Mouse (Mus musculus) sigmoid colon, adult 10 weeks (tissue): ENCODE data around the gene Olfr699. TPM values are rescaled to one million over a fixed set of nuclear protein-coding genes. Genes with fewer than 3 reads are reported as not detected.

Experiments used
- polyA plus RNA-seq: library from polyadenylated mRNA; stranded (reverse); fragments of 350-450 nt; fragmentation: Illumina TruSeq; extraction: RNeasy Lipid Tissue Mini Kit (QIAGEN cat#74804); gene quantifications from one replicate; pipeline ENCODE4 v1.2.3, GENCODE M21; 2014; ENCODE audit warnings: low read depth, low replicate concordance

The Olfr699 gene
- not detected for polyA plus RNA-seq

DNA sequence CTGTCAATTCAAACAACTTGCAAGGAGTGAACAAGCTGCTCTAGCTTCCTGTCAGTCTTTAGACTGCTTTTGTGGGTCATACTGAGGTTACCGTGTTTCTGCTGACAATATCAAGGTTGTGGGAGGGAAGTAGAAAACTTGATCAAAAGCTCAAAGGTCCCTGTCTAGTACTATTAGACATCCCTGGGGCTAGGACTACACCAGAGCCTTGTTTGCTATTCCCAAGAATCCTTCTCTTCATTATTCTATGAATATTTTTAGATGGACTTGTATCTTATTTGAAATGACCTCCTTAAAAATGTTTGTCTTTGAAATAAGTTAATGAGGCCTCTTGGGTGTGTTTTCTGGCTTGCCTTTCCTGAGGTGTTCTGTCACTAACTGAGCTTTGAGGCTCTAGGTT, at the start of gene Olfr699:
TSS of gene Olfr699 (minus strand) at position 101 of the 400 bp plus-strand sequence.

DNA sequence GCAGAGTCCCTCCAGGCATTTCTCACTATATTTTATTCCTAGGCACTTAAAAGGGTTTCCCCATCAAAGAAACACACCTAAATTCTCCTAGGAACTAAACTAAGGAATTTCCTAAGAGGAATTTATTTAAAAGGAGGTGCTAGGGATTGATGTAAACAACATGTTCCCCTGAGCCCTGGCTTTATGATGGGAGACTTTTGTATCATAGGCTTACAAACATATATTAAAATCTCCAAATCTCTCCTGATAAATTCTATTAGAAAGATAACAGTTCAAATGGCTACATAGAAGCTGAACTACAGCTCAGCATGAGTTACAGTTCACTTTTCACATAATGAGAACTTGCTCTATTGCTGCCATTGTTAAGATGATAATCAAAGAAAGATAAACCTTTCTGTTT, 40.8 kb upstream of the Olfr699 start, which contains the start of gene Olfr702:
TSS of gene Olfr702 (minus strand) at position 101 of the 400 bp plus-strand sequence.

DNA sequence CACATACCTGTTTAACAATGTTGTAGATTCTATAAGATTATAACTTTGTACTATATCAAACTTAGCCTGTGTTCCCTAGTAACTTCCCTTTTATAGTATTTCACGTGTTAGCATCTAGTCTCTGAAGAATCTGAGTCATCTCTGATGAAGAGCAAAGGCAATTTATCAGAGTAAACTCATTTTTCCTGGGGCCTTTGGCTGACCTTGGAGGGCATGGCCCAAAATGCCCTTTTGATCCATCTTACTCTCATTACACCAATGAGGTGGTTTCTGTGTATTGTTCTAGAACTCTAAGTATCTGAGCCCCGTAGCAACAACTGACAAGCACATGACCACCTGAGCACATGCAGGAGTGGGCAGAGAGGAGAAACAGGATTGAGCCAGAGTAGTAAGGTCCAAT, 20.8 kb upstream of the Olfr699 start, which contains the start of gene Olfr701:
TSS of gene Olfr701 (plus strand) at position 301 of the 400 bp plus-strand sequence.

DNA sequence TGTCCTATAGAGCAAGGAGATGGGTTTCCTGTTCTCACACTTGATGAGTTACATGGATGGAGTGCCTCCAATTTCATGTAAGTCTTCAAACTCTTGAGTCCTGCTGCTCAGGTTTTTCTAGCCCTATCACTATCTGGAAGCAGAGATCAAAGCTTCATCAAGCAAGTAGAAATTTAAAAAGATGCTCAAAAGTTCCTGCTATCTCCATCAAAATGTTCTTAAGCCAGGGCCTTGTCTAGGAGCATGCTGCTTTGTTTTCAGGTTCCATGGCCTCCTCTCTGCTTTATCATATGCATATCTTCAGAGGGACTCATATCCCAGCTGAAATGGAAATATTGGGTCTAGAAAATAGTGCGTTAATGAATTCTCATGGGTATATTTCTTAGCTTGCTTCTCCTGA, 15.7 kb upstream of the Olfr699 start, which contains the start of gene Olfr700:
TSS of gene Olfr700 (minus strand) at position 101 of the 400 bp plus-strand sequence.

DNA sequence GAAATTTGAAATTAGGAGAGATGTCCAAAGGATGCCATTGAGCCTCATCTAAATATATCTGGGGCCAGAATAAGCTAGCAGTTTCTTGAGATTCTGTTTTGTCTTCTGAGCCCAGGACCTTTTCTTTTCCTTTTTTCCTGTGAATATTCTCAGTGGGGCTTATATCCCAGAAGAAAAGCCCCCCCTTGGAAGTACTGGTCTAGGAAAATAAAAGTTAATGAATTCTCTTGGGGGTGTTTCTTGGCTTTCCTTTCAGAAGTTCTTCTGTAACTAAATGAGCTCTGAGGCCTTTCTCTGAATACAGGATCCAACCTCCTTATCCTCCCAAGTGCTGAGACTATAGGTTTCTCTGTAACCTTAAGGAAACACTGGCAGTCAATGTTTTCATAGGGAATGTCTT, 37.7 kb downstream of the Olfr699 start, which contains the start of gene Olfr698:
TSS of gene Olfr698 (minus strand) at position 101 of the 400 bp plus-strand sequence.

DNA sequence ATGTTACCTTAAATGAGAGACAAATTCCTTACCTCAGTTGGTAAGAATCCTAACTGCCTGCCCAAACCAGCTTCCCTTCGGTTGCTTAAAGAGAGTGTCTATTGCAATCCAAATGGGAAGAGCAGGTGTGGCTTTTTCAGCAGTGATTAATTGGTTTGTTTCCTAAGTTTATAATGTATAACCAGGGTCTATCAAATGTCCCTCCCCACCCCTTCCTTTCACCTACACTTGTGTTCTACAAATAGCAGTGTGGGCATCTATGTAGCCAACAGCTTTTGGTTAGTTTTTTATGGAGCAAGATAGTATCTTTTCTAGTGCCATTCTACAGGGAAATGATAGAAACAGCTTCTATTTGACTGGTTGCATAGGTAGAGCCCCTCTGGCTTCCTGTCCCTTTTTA, 50.7 kb downstream of the Olfr699 start, which contains the start of gene Olfr697:
TSS of gene Olfr697 (minus strand) at position 101 of the 400 bp plus-strand sequence.

Other genes starting within 250 kb of the Olfr699 start
- gene Olfr693, start 112.6 kb downstream of the Olfr699 start, polyA plus RNA-seq, result not detected
- gene Olfr694, start 101.4 kb downstream of the Olfr699 start, polyA plus RNA-seq, result not detected
- not detected for gene Olfr695, start 76.8 kb downstream of the Olfr699 start, polyA plus RNA-seq
- gene Olfr697, start 50.8 kb downstream of the Olfr699 start, polyA plus RNA-seq, result not detected
- not detected for gene Olfr698, start 37.8 kb downstream of the Olfr699 start, polyA plus RNA-seq
- not detected for gene Olfr700, start 15.6 kb upstream of the Olfr699 start, polyA plus RNA-seq
- not detected for gene Olfr701, start 20.9 kb upstream of the Olfr699 start, polyA plus RNA-seq
- not detected for gene Olfr702, start 40.7 kb upstream of the Olfr699 start, polyA plus RNA-seq
- not detected for gene Olfr703, start 50.2 kb upstream of the Olfr699 start, polyA plus RNA-seq
- not detected for gene Olfr704, start 70.0 kb upstream of the Olfr699 start, polyA plus RNA-seq
- gene Olfr705, start 83.7 kb upstream of the Olfr699 start, polyA plus RNA-seq, result not detected
- not detected for gene Olfr706, start 95.0 kb upstream of the Olfr699 start, polyA plus RNA-seq
- gene Olfr707, start 108.0 kb upstream of the Olfr699 start, polyA plus RNA-seq, result not detected
- gene Olfr1532-ps1, start 114.8 kb upstream of the Olfr699 start, polyA plus RNA-seq, result not detected
- gene Olfr709-ps1, start 139.0 kb upstream of the Olfr699 start, polyA plus RNA-seq, result not detected
- not detected for gene Olfr710, start 155.1 kb upstream of the Olfr699 start, polyA plus RNA-seq
- gene Olfr6, start 170.7 kb upstream of the Olfr699 start, polyA plus RNA-seq, result not detected
- not detected for gene Olfr711, start 182.3 kb upstream of the Olfr699 start, polyA plus RNA-seq
- gene Olfr2, start 212.9 kb upstream of the Olfr699 start, polyA plus RNA-seq, result not detected
- not detected for gene Olfr713, start 238.0 kb upstream of the Olfr699 start, polyA plus RNA-seq